23 mouse cellular contexts compared by ENCODE assay signal in genomic region chr3:151879981-151880380, GRCm38 (mm10). TPM values are rescaled to one million over a fixed set of nuclear protein-coding genes. Genes with fewer than 3 reads are reported as not detected.
A peak's percentile ranks its signal among the peaks of the same experiment; 100 is the strongest.
DNase-seq lines count a peak whose midpoint lies in the region; ATAC-seq and TF ChIP-seq lines count a peak whose summit lies in the region.
"Had no signal": no experiment of that assay in that cellular context is flagged by ENCODE, and none has a peak within 500 bp of the region (broad histone marks: within the 10 kb centered on the region; RNA-seq: fewer than 3 reads in every experiment).

No protein-coding gene starts in this region.

- no peaks in the 10 kb centered on the region for H3K27me3 ChIP-seq in kidney, adult 2 months (replicated peaks; ENCODE audit: control insufficient read depth, insufficient read depth, low read length)
- H3K27me3 ChIP-seq in kidney, embryonic 14.5 days (ENCODE audit: control insufficient read depth, insufficient read depth, low read length), result no peaks in the 10 kb centered on the region
- H3K27me3 ChIP-seq in kidney, embryonic 16.5 days (ENCODE audit: insufficient read depth, low read length), result no peaks in the 10 kb centered on the region
- no peaks in the 10 kb centered on the region for H3K27me3 ChIP-seq in hindbrain, embryonic 10.5 days (ENCODE audit: insufficient read depth, poor library complexity, severe bottlenecking)
- H3K27me3 ChIP-seq: embryonic facial prominence, embryonic 15.5 days; heart, embryonic 12.5 days; hindbrain, embryonic 13.5 days had no signal

- TF ChIP-seq CTCF in gastrocnemius, adult 2 months (IDR thresholded peaks at IDR 0.05), result peak; percentile 6; the same call in 1 of the 2 replicates
- TF ChIP-seq CTCF in kidney, adult 2 months (conservative IDR thresholded peaks at IDR 0.05; ENCODE audit: insufficient read depth, insufficient read length, low read depth, low read length), result no peak

- intact Hi-C loops in gastrocnemius, adult 2 months (cut with DNase I), result no loop called here

- 31% methylated on average over 2 of the region's 2 CpGs for WGBS in kidney, adult 2 months
- 69% methylated on average over 2 of the region's 2 CpGs for WGBS in kidney, embryonic 14.5 days
- 69% methylated on average over 2 of the region's 2 CpGs for WGBS in kidney, embryonic 16.5 days
- 74% methylated on average over 2 of the region's 2 CpGs for WGBS in hindbrain, embryonic 10.5 days

- no peak for DNase-seq in gastrocnemius, adult 2 months
- DNase-seq in gastrocnemius, adult 8-10 months (ENCODE audit: low spot score in 2 of 2), result no peak
- peak; percentile 70 for DNase-seq in kidney, adult 2 months
- peak; percentile 29 for DNase-seq in kidney, postnatal 14 days
- DNase-seq in NIH3T3 (ENCODE audit: low read depth), result peak; percentile 68
- DNase-seq in hindbrain, embryonic 10.5 days (ENCODE audit: low spot score), result no peak
- DNase-seq: adrenal gland, adult 8-10 months; adrenal gland, postnatal 36 days; cerebellum, adult 2 months; cerebellum, postnatal 10 days; embryo, embryonic 11 days; gastrocnemius, postnatal 10 days; heart, adult 18-20 months; heart, postnatal 4 days had no signal

- TF ChIP-seq POLR2A in kidney, adult 2 months (IDR thresholded peaks at IDR 0.05; ENCODE audit: low read depth, low read length), result no peak

- H3K4me3 ChIP-seq in gastrocnemius, adult 2 months, result no peak overlapping the region
- no peak overlapping the region for H3K4me3 ChIP-seq in kidney, adult 2 months (ENCODE audit: insufficient read depth, low read depth, low read length)
- no peak overlapping the region for H3K4me3 ChIP-seq in kidney, embryonic 14.5 days (ENCODE audit: low read length)
- no peak overlapping the region for H3K4me3 ChIP-seq in kidney, embryonic 16.5 days (ENCODE audit: low read length)
- no peak overlapping the region for H3K4me3 ChIP-seq in hindbrain, embryonic 10.5 days
- H3K4me3 ChIP-seq: embryonic facial prominence, embryonic 15.5 days; erythroblast, embryonic 14.5 days; forebrain, embryonic 10.5 days; heart, embryonic 12.5 days; hindbrain, embryonic 13.5 days had no signal

- H3K4me2 ChIP-seq in kidney, embryonic 14.5 days (replicated peaks; ENCODE audit: low read depth, low read length), result no peak overlapping the region
- H3K4me2 ChIP-seq in kidney, embryonic 16.5 days (replicated peaks; ENCODE audit: low read depth, low read length), result no peak overlapping the region
- H3K4me2 ChIP-seq: embryonic facial prominence, embryonic 15.5 days; heart, embryonic 12.5 days; hindbrain, embryonic 13.5 days had no signal

- H3K27ac ChIP-seq in gastrocnemius, adult 2 months, result no peak overlapping the region
- H3K27ac ChIP-seq in kidney, adult 2 months (ENCODE audit: insufficient read depth, low read depth, low read length), result 0 out of 2 replicates have a peak overlapping the region, but pooled peaks have one; percentile 37
- H3K27ac ChIP-seq in kidney, embryonic 14.5 days (ENCODE audit: low read depth, low read length), result no peak overlapping the region
- no peak overlapping the region for H3K27ac ChIP-seq in kidney, embryonic 16.5 days (ENCODE audit: low read length)
- H3K27ac ChIP-seq in hindbrain, embryonic 10.5 days, result no peak overlapping the region
- H3K27ac ChIP-seq: embryonic facial prominence, embryonic 15.5 days; forebrain, embryonic 10.5 days; hindbrain, embryonic 13.5 days; hindbrain, postnatal 0 days had no signal

- no peak for ATAC-seq in kidney, embryonic 14.5 days (ENCODE audit: low FRiP score, low TSS enrichment)
- ATAC-seq in kidney, embryonic 16.5 days (ENCODE audit: low FRiP score, low TSS enrichment), result no peak
- ATAC-seq: forebrain, embryonic 14.5 days; hindbrain, postnatal 0 days had no signal

- H3K9me3 ChIP-seq in kidney, embryonic 14.5 days (ENCODE audit: control insufficient read depth, low read length), result no peaks in the 10 kb centered on the region
- no peaks in the 10 kb centered on the region for H3K9me3 ChIP-seq in kidney, embryonic 16.5 days (ENCODE audit: low read length)
- H3K9me3 ChIP-seq in hindbrain, embryonic 10.5 days, result no peaks in the 10 kb centered on the region
- H3K9me3 ChIP-seq: embryonic facial prominence, embryonic 15.5 days; forebrain, embryonic 10.5 days; heart, embryonic 12.5 days; hindbrain, embryonic 13.5 days had no signal

- no peaks in the 10 kb centered on the region for H3K4me1 ChIP-seq in kidney, adult 2 months (ENCODE audit: control insufficient read depth, insufficient read depth, low read length)
- no peaks in the 10 kb centered on the region for H3K4me1 ChIP-seq in kidney, embryonic 14.5 days (ENCODE audit: control insufficient read depth, insufficient read depth, low read length)
- H3K4me1 ChIP-seq in kidney, embryonic 16.5 days (ENCODE audit: insufficient read depth, low read length), result no peaks in the 10 kb centered on the region
- no peaks in the 10 kb centered on the region for H3K4me1 ChIP-seq in hindbrain, embryonic 10.5 days (replicated peaks)
- H3K4me1 ChIP-seq: embryonic facial prominence, embryonic 15.5 days; forebrain, embryonic 10.5 days; heart, embryonic 12.5 days; hindbrain, embryonic 13.5 days had no signal

- H3K9ac ChIP-seq in kidney, embryonic 14.5 days (ENCODE audit: low read depth, low read length), result no peak overlapping the region
- H3K9ac ChIP-seq in kidney, embryonic 16.5 days (replicated peaks; ENCODE audit: low read length), result no peak overlapping the region
- H3K9ac ChIP-seq: embryonic facial prominence, embryonic 15.5 days; heart, embryonic 12.5 days; hindbrain, embryonic 13.5 days had no signal

- H3K36me3 ChIP-seq in kidney, adult 2 months (ENCODE audit: control insufficient read depth, insufficient read depth, low read length), result no peaks in the 10 kb centered on the region
- H3K36me3 ChIP-seq in kidney, embryonic 14.5 days (ENCODE audit: control insufficient read depth, insufficient read depth, low read length), result no peaks in the 10 kb centered on the region
- no peaks in the 10 kb centered on the region for H3K36me3 ChIP-seq in kidney, embryonic 16.5 days (ENCODE audit: insufficient read depth, low read length)
- H3K36me3 ChIP-seq in hindbrain, embryonic 10.5 days, result no peaks in the 10 kb centered on the region
- H3K36me3 ChIP-seq: embryonic facial prominence, embryonic 15.5 days; forebrain, embryonic 10.5 days; heart, embryonic 12.5 days; hindbrain, embryonic 13.5 days had no signal

RNA-seq across cellular contexts. Expression of gene Ptgfr, which starts 42.6 kb away (rescaled TPM):
- 1 to 10 TPM; 1.3 to 2.2 TPM for total RNA-seq in gastrocnemius, adult 2 months (2021)
- total RNA-seq in gastrocnemius, adult 8-10 months (2022), result 1 to 10 TPM; 1.5 to 2.4 (median 2.1) TPM
- polyA plus RNA-seq in kidney, adult 2 months (2012; rRNA removed), result 9.4 and 9.6 TPM in 2 replicates
- 4.4 and 6.1 TPM in 2 replicates for polyA plus RNA-seq in kidney, embryonic 14.5 days (2014; fragmentation: Nextera tagmentation; extraction: Ambion mirVana)
- polyA plus RNA-seq in kidney, embryonic 16.5 days (2015; fragmentation: Nextera tagmentation; extraction: Ambion mirVana), result 3.6 and 4.4 TPM in 2 replicates
- polyA plus RNA-seq in hindbrain, embryonic 10.5 days (2016; fragmentation: Nextera tagmentation; extraction: Ambion mirVana), result 0.77 and 1.2 TPM in 2 replicates
- polyA plus RNA-seq: erythroblast, embryonic 14.5 days had no signal

Comparison
In these comparisons a context has a peak if more than half of its experiments do, and no peak if none do; other contexts are left out.
1. DNase-seq: peak in kidney, adult 2 months (single experiment), kidney, postnatal 14 days (single experiment) and NIH3T3 (single experiment); none in gastrocnemius, adult 2 months (single experiment), gastrocnemius, adult 8-10 months (0 of 2) and hindbrain, embryonic 10.5 days (single experiment).